Mouse (Mus musculus) G1E (cell line): ENCODE results near the gene Plscr1.
A peak's percentile ranks its signal among the peaks of the same experiment; 100 is the strongest.

Experiments used
- CTCF ChIP-seq: IDR thresholded peaks from 2 replicates; pipeline ENCODE4 v1.5.1; 2012; ENCODE audit warnings: low read depth, low read length, inconsistent platforms, mixed read lengths
- GATA1 ChIP-seq: IDR thresholded peaks from 2 replicates; pipeline ENCODE4 v1.6.1; 2012; ENCODE audit warnings: borderline replicate concordance, low read length, inconsistent platforms, mixed read lengths
- GATA2 ChIP-seq: IDR thresholded peaks from 2 replicates; pipeline ENCODE4 v1.6.1; 2012; ENCODE audit warnings: low read depth, low read length, inconsistent platforms, borderline replicate concordance
- POLR2AphosphoS5 ChIP-seq: IDR thresholded peaks from 2 replicates; pipeline ENCODE4 v1.6.1; 2012; ENCODE audit warnings: low read depth, low read length, inconsistent platforms; ENCODE audit not compliant: insufficient replicate concordance
- TAL1 ChIP-seq: conservative IDR thresholded peaks from 2 replicates; pipeline ENCODE4 v1.6.1; 2012; ENCODE audit warnings: low read depth, low read length, inconsistent platforms, mixed read lengths

DNA sequence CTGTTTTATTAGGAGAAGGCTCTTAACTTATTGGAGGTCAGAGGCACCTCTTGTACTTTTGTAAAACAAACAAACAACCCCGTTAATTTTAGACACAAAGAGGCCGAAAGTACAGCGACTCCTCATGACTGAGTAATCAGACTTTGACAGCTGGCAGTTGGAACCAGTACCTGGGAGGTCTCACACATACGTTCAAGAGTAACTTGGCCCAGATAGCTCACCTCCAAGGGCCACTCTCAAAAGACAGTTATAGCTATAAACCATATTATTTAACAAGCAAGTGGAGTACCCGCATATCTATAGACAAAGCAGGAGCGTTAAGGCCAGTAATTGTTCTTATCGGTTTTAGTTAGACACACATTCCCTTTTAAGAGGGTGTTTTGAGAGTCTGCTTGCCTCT is 26.8 kb downstream of the Plscr1 start:
- TF ChIP-seq CTCF (no peak), POLR2AphosphoS5 (no peak), TAL1 (0 out of 2 replicates have a peak, but pooled peaks have one; percentile 11), GATA1 (no peak), GATA2 (no peak)
